Mouse (Mus musculus) liver, postnatal 0 days (tissue): ENCODE measurements around the gene Hoxc8.

Experiments used
- CTCF ChIP-seq: sonication (generic); IDR thresholded peaks from 2 replicates; pipeline ENCODE4 v1.5.1; 2016; ENCODE audit warnings: antibody characterized with exemption, low read depth
- EP300 ChIP-seq: IDR thresholded peaks from 2 replicates; pipeline ENCODE4 v1.6.1; 2016; ENCODE audit warnings: antibody characterized with exemption, low read depth, mild to moderate bottlenecking

GRCm38 (mm10) chr15:102945185-102946077 lies 45.0 kb upstream of the Hoxc8 start:
- TF ChIP-seq CTCF: no peak
- no peak for TF ChIP-seq EP300
